Mouse (Mus musculus): ENCODE measurements around the gene Hs3st3b1. TPM values are rescaled to one million over a fixed set of nuclear protein-coding genes. Genes with fewer than 3 reads are reported as not detected.

Gene Hs3st3b1
- polyA plus RNA-seq, 1 experiment = 0.30 TPM

- Histone ChIP-seq H3K4me1 (ENCODE audit: control insufficient read depth, insufficient read depth, low read length) (no peaks in the 10 kb centered on the region), H3K4me3 (replicated peaks; ENCODE audit: control insufficient read depth, low read depth, low read length) (no peak overlapping the region), H3K27ac (ENCODE audit: control insufficient read depth, insufficient read depth, low read depth, low read length, poor library complexity) (no peak overlapping the region)
- TF ChIP-seq CTCF (IDR thresholded peaks at IDR 0.05; ENCODE audit: control insufficient read depth, insufficient read depth, low read length) = 0 out of 2 replicates have a peak, but pooled peaks have one; percentile 28
- no peak for TF ChIP-seq POLR2A (IDR thresholded peaks at IDR 0.05; ENCODE audit: borderline replicate concordance, control insufficient read depth, low read depth, low read length)
- 59% methylated on average over 4 of the region's 4 CpGs for WGBS
Measured at GRCm38 (mm10) chr11:63957207-63957606, 35.1 kb upstream of the Hs3st3b1 start.

DNA sequence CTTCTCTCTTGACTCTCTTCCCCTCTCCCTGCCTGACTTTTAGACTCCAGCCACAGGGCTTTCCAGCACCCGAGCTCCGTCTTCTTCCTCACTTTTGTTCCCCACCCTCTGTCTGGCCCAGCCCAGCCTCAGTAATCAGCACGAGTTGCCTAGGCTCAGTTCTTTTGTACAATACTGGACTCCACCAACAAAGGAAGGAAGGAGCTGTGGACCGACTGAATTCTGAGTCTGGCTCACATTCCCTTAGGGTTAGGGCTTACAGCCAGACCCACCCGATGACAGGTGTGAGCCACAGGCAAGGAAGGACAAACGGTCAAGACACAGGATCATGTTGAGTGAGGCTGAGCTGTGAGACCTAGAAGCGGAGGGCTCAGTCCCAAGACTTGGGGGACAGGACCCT lies 34.7 kb upstream of the Hs3st3b1 start:
- Histone ChIP-seq H3K27ac (ENCODE audit: control insufficient read depth, insufficient read depth, low read depth, low read length, poor library complexity) (no peak overlapping the region), H3K4me1 (ENCODE audit: control insufficient read depth, insufficient read depth, low read length) (no peaks in the 10 kb centered on the region), H3K4me3 (replicated peaks; ENCODE audit: control insufficient read depth, low read depth, low read length) (no peak overlapping the region)
- 53% methylated on average over 7 of the region's 7 CpGs for WGBS
- TF ChIP-seq POLR2A (IDR thresholded peaks at IDR 0.05; ENCODE audit: borderline replicate concordance, control insufficient read depth, low read depth, low read length) (no peak), CTCF (IDR thresholded peaks at IDR 0.05; ENCODE audit: control insufficient read depth, insufficient read depth, low read length) (no peak)

DNA sequence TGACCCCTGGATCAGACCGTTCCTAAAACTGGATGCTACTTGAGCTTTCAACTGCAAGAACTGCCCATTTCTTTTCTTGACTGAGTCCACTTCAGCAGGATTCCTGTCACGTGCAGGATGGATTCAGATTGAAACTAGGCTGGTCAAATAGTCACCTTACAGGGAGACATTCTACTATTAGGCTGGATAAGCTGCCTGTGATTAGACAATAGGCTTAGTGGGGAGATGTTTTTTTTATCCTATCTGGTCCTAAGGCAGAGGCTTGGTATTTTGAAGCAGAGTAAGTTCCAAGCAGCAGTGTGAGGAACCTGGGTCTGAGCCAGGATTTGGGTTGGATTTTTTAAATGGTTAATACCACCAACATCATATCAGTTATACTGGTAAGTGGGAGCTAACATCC lies 31.8 kb upstream of the Hs3st3b1 start:
- WGBS = 81% methylated on average over 2 of the region's 2 CpGs
- Histone ChIP-seq H3K4me3 (replicated peaks; ENCODE audit: control insufficient read depth, low read depth, low read length) (no peak overlapping the region), H3K4me1 (ENCODE audit: control insufficient read depth, insufficient read depth, low read length) (no peaks in the 10 kb centered on the region), H3K27ac (ENCODE audit: control insufficient read depth, insufficient read depth, low read depth, low read length, poor library complexity) (no peak overlapping the region)
- TF ChIP-seq POLR2A (IDR thresholded peaks at IDR 0.05; ENCODE audit: borderline replicate concordance, control insufficient read depth, low read depth, low read length) (no peak), CTCF (IDR thresholded peaks at IDR 0.05; ENCODE audit: control insufficient read depth, insufficient read depth, low read length) (no peak)

GRCm38 (mm10) chr11:63952743-63953191 lies 30.7 kb upstream of the Hs3st3b1 start:
- no peaks in the 10 kb centered on the region for H3K4me1 ChIP-seq (ENCODE audit: control insufficient read depth, insufficient read depth, low read length)
- no peak overlapping the region for H3K4me3 ChIP-seq (replicated peaks; ENCODE audit: control insufficient read depth, low read depth, low read length)
- no peak overlapping the region for H3K27ac ChIP-seq (ENCODE audit: control insufficient read depth, insufficient read depth, low read depth, low read length, poor library complexity)
- 72% methylated on average over 4 of the region's 4 CpGs for WGBS
- TF ChIP-seq CTCF (IDR thresholded peaks at IDR 0.05; ENCODE audit: control insufficient read depth, insufficient read depth, low read length) = no peak
- TF ChIP-seq POLR2A (IDR thresholded peaks at IDR 0.05; ENCODE audit: borderline replicate concordance, control insufficient read depth, low read depth, low read length) = no peak

DNA sequence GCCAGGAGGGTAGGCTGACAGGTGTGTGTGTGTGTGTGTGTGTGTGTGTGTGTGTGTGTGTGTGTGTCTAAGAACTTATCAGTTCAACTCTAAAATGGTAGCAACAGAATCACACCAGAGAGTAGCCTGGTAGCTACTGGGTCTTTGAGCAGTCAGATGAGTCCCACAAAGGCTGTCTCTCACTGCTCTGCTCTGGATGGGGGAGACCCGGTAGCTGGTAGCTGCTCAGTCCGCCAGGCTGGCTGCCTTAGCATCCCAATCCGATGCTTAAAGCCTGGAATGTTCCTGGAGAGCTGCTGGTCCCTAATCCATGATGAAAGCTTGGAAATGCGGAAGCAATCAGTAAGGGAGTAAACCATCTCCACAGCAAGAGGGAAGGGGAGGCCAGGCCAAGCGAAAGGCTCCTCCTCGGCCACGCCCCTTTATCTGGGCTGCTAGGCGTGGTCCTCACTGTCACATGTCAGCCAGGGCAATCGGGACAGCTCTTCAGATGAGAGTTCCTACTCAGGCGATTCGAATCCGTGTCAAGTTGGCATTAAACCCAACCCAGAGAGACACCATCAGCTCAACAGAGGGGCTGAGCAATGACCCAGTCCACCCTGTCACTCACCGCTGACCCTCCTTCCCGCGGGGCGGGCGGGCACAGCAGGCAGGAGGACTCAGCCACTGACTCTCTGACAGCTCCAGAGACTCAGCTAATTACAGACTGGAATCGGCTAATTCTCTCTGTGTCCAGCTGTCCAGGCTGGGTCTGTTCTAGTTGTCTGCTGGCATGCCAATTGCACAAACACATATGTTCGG lies 29.9 kb upstream of the Hs3st3b1 start:
- WGBS = 25% methylated on average over 19 of the region's 19 CpGs
- Histone ChIP-seq H3K27ac (ENCODE audit: control insufficient read depth, insufficient read depth, low read depth, low read length, poor library complexity) (no peak overlapping the region), H3K4me3 (replicated peaks; ENCODE audit: control insufficient read depth, low read depth, low read length) (no peak overlapping the region), H3K4me1 (ENCODE audit: control insufficient read depth, insufficient read depth, low read length) (no peaks in the 10 kb centered on the region)
- TF ChIP-seq POLR2A (IDR thresholded peaks at IDR 0.05; ENCODE audit: borderline replicate concordance, control insufficient read depth, low read depth, low read length) (no peak), CTCF (IDR thresholded peaks at IDR 0.05; ENCODE audit: control insufficient read depth, insufficient read depth, low read length) (no peak)

GRCm38 (mm10) chr11:63948371-63948770 lies 26.3 kb upstream of the Hs3st3b1 start:
- TF ChIP-seq POLR2A (IDR thresholded peaks at IDR 0.05; ENCODE audit: borderline replicate concordance, control insufficient read depth, low read depth, low read length) = no peak
- no peak for TF ChIP-seq CTCF (IDR thresholded peaks at IDR 0.05; ENCODE audit: control insufficient read depth, insufficient read depth, low read length)
- Histone ChIP-seq H3K4me3 (replicated peaks; ENCODE audit: control insufficient read depth, low read depth, low read length) (no peak overlapping the region), H3K27ac (ENCODE audit: control insufficient read depth, insufficient read depth, low read depth, low read length, poor library complexity) (no peak overlapping the region), H3K4me1 (ENCODE audit: control insufficient read depth, insufficient read depth, low read length) (no peaks in the 10 kb centered on the region)
- WGBS = 63% methylated on average over 11 of the region's 11 CpGs

GRCm38 (mm10) chr11:63947024-63947423 lies 24.9 kb upstream of the Hs3st3b1 start:
- H3K4me3 ChIP-seq (replicated peaks; ENCODE audit: control insufficient read depth, low read depth, low read length) = no peak overlapping the region
- 93% methylated on average over 2 of the region's 2 CpGs for WGBS
- TF ChIP-seq POLR2A (IDR thresholded peaks at IDR 0.05; ENCODE audit: borderline replicate concordance, control insufficient read depth, low read depth, low read length) = no peak
- TF ChIP-seq CTCF (IDR thresholded peaks at IDR 0.05; ENCODE audit: control insufficient read depth, insufficient read depth, low read length) = no peak
- no peak overlapping the region for H3K27ac ChIP-seq (ENCODE audit: control insufficient read depth, insufficient read depth, low read depth, low read length, poor library complexity)
- no peaks in the 10 kb centered on the region for H3K4me1 ChIP-seq (ENCODE audit: control insufficient read depth, insufficient read depth, low read length)

DNA sequence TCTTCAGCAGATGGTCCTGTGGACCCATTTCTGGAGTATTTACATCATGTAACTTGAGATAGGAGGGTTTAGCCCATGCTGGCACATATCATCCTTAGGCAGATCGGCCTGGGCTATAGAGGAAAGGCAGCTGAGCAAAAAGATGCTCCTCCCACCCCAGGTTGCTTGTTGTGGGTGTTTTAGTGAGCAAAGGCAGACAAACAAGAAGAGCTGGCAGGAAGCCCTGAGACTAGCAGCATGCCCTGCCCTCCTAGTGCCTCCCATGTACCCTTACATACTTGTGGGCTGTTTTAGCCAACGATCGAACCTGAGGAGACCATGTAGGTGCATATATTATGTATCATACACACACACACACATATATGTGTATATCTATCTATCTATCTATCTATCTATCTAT lies 21.9 kb upstream of the Hs3st3b1 start:
- no peaks in the 10 kb centered on the region for H3K4me1 ChIP-seq (ENCODE audit: control insufficient read depth, insufficient read depth, low read length)
- H3K4me3 ChIP-seq (replicated peaks; ENCODE audit: control insufficient read depth, low read depth, low read length) = no peak overlapping the region
- no peak overlapping the region for H3K27ac ChIP-seq (ENCODE audit: control insufficient read depth, insufficient read depth, low read depth, low read length, poor library complexity)
- TF ChIP-seq POLR2A (IDR thresholded peaks at IDR 0.05; ENCODE audit: borderline replicate concordance, control insufficient read depth, low read depth, low read length) (no peak), CTCF (IDR thresholded peaks at IDR 0.05; ENCODE audit: control insufficient read depth, insufficient read depth, low read length) (no peak)
- whole genome bisulfite sequencing = 78% methylated on average over 3 of the region's 3 CpGs

Measured in bone marrow, adult 2 months (tissue).